Mouse (Mus musculus) gonadal fat pad, adult 2 months (tissue): ENCODE results near the gene Tead1. TPM values are rescaled to one million over a fixed set of nuclear protein-coding genes. Genes with fewer than 3 reads are reported as not detected.

Source experiments
- DNase-seq: peaks from one replicate; pipeline ENCODE4 v3.0.0-alpha.2; 2012; ENCODE audit warnings: low read depth
- polyA plus RNA-seq: library from polyadenylated mRNA; depleted of rRNA; stranded (reverse); fragments of >200 nt; gene quantifications from 2 replicates; pipeline ENCODE4 v1.2.3, GENCODE M21; 2012

The Tead1 gene
- polyA plus RNA-seq, 1 experiment: 13.9 TPM

GRCm38 (mm10) chr7:112728399-112728798, 49.3 kb downstream of the Tead1 start:
- no peak for DNase-seq

DNA sequence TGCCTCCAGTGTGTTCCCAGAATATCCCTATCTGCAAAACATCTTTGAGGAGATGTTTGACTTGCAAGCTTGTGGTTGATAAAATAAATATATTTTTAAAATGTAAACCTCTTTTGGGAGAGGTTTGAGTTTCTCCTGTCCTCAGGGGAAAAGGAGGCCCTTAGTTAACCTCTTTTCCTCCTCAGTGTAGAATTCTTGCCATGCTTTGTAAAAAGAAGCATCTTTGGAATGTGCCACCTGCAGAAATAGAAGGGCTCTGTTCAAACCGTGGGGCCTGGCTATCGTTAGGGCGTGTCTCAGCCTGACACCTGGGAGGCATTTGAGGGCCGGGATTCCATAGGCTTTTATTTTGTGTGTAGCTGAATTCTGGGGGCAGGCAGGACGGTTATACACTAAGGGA, 51.1 kb downstream of the Tead1 start:
- DNase-seq: no peak

DNA sequence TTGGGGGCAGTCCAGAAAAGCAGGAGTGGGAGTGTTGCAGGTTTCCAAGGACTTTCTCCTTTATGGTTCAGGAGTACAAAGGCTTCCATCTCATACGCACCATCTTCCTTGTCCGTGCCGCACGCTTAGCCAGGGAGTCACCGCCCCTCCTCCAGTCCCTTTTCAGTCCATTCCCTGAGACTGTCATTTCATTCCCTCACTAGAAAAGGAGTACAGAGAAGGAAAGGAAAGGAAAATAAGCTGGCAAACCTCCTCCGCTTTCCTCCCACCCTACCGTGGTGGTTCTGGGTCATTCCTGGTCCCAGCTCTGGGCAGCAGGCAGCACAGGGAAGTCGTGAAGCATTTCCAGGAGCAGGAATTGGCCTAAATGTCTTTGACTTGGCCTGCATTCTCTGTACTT, 52.5 kb downstream of the Tead1 start:
- DNase-seq: no peak

DNA sequence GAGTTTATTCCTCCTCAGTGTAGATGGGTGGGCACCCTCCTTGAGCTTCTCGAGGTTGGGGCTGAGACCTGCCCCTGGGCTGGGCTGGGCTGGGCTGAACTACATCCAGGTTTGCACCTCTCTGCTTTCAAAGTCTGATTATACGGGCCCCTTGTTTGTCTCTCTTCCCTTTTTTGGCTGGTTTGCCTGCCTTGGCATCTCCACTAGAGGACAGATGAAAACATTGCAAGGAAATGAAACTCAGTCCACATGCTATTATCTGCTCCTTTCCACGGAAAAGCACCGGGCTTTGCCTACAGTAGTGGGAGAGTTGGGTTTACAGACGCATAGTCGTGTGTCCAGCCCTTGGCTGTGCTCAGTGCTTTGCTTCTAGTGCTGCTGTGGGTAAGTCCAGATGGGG, 60.1 kb downstream of the Tead1 start:
- no peak for DNase-seq

DNA sequence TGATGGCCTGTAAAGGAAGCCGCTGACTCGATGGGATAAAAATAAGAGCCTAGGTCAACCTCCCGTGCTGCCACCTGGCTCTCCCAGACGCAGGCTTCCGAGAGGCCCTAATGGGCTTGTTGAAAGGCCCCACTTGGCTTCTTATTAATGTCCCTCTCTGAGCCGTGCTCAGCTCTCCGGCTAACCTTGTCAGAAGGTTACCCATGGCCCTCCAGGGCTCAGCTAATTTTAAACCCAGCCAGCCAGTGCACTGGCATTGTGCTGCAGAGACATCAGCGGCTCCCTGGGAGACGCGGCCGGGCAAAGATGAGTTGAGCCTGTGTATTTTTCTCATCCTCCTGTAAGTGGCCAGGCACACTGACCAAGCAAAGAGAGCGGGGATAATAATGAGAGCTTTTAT, 62.7 kb downstream of the Tead1 start:
- DNase-seq: no peak

DNA sequence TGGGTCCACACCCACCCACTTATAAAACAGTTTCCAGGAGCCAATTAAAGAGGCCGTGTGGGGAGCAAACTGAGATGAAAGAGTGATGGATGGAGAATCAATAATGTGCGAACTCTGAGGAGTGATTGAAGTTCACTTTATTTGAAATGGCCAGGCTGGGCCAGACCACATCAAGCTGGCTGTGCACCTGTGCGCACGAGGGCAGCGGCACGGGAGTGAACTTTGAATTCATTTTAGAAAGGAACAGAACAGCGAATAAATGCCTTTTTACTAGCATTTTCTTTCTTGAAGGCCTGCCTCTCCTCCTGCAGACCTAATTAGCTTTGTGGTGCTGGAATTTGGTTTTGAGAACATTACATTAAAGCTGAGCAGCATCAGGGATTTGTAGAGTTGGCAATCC, 63.9 kb downstream of the Tead1 start:
- DNase-seq: no peak

DNA sequence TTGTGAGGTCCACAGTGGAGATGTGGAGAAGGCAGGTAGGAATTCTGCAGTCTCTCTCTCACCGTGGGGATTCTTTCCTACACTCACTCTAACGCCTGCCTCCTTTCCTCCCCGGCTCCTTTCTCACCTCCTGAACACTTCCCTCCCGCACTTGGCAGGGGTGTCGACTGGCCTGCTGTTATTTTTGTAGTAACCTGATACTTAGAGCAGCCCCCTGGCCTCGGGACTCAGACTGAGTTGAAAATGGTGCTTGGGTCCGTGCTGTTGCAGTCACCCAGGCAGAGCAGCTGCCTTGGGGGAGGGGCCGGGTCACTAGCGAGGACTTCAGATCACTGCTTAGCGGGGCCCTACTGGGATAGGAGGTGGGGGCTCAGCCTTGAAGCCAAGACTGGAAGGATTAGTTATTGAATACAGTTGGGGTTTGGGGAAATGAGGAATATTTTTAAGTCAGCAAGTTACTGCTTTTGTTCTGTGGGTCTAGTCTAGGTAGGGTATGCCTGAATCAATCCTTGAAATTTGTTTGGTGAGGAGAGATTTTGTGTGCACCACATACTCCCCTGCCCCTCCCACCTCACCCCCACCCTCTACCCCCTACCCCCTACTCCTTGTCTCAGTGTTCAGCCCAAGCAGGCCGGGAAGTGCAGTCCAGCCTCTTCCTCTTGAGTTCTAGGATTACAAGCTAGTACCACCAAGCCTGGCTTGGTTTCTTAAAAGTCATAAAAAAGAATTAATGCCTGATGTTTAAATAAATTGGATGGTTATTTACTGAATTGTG, 64.7 kb downstream of the Tead1 start:
- DNase-seq: no peak

DNA sequence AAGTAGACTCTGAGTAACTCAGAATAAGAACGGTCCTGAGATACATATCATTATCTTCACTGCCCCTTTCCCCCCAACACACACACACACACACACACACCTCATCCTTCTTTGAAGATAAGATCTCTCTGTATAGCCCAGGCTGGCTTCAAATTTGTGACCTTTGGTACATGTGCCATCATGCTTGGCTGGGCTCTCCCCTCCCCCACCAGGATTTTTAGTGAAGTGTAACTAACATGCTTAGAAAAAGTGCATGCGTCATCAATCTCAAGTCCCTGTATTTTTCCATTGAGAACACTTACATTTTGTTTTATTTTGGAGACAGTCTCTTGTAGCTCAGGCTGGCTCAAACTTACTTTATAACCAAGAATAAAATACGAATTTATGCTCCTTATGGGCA, 68.1 kb downstream of the Tead1 start:
- DNase-seq: no peak

- peak; percentile 54 for DNase-seq
Observed at GRCm38 (mm10) chr7:112747836-112748235, 68.7 kb downstream of the Tead1 start.

- no peak for DNase-seq
Observed at GRCm38 (mm10) chr7:112748327-112748726, 69.2 kb downstream of the Tead1 start.

- no peak for DNase-seq
Observed at GRCm38 (mm10) chr7:112750101-112750500, 71.0 kb downstream of the Tead1 start.

DNA sequence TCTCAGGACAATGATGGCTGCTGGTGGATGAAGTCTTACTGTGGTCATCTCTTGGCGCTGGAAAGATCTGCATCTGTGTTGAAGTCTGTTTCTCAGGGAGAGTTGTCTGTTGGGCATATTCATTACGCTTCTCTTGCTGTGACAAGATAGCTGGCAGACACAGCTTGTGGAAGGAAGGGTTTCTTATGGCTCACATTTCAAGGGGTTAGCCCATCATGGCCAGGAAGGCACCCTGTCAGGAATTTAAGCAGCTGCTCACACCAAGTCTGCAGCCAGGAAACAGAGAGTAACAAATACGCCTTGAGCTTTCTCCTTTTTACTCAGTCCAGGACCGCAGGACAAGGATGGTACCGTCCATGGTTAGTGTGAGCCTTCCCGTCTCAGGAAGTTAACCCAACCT, 73.2 kb downstream of the Tead1 start:
- DNase-seq: no peak

- DNase-seq: peak; percentile 33
Observed at GRCm38 (mm10) chr7:112753314-112753713, 74.2 kb downstream of the Tead1 start.

GRCm38 (mm10) chr7:112759359-112759975, 80.3 kb downstream of the Tead1 start:
- no peak for DNase-seq

GRCm38 (mm10) chr7:112760293-112760692, 81.2 kb downstream of the Tead1 start:
- no peak for DNase-seq

GRCm38 (mm10) chr7:112760782-112761181, 81.7 kb downstream of the Tead1 start:
- no peak for DNase-seq

GRCm38 (mm10) chr7:112762870-112763269, 83.8 kb downstream of the Tead1 start:
- DNase-seq: peak; percentile 75

- no peak for DNase-seq
Observed at GRCm38 (mm10) chr7:112763513-112763912, 84.4 kb downstream of the Tead1 start.

- no peak for DNase-seq
Observed at GRCm38 (mm10) chr7:112764921-112765320, 85.8 kb downstream of the Tead1 start.

DNA sequence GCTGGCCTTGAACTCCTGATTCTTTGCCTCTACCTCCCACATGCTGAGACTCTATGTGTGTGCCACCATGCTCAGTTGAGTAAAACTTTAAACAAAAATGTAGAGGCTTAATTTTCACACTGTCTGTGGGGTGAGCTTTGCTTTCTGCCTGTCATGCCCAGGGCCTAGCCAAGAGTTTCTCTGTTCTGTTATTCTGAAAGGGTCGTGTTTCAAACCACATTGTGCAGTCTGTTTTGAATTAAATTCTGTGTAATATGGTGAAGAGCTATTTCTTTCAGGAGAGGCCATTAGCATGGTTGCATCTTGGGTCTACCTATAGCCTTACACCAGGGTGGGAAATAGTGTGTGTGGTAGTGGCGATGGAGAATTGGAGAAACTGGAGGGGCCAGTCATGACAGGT, 90.7 kb downstream of the Tead1 start:
- no peak for DNase-seq

DNA sequence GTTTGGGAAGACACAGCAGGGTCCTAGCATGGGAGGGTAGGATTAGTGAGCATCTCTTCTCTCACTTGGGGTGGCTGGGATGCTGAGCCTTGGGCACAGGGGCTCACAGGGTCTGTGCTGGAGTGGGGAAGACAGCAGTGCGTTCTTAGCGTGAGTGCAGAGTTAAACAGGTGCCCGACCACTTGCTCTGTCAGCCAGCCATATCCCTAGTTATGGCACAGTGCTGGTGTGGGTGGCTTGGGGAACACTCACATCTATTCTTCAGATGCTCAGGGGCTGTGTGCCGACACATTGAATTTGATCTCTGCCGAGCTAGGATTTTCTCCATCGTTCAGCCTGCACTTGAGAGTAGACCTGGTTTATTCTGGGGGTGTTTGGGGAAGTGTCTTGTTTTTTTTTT, 92.3 kb downstream of the Tead1 start:
- no peak for DNase-seq

- DNase-seq: no peak
Observed at GRCm38 (mm10) chr7:112772777-112773176, 93.7 kb downstream of the Tead1 start.

DNA sequence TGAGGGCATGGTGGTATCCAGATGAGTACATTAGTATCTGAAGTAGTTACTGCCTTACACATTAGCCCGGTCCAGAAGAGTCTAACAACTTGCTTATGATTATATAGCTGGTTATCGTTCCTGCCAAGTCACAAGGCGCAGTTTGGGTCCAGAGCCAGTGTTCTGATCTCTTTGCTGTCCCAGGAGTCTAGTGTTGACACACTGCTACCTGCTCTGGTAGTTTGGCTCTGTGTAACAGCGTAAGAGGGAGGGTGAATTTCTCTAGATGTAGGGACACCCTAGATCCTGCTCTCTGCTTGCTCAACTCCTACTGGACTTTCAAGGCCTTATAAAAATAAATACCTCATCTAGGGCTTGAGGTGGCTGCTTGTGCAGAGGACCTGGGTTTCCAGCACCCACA, 94.5 kb downstream of the Tead1 start:
- DNase-seq: no peak

- DNase-seq: no peak
Observed at GRCm38 (mm10) chr7:112775816-112776215, 96.7 kb downstream of the Tead1 start.
